Mouse (Mus musculus) stomach, postnatal 0 days (tissue): ENCODE results near the gene Prr14. TPM values are rescaled to one million over a fixed set of nuclear protein-coding genes. Genes with fewer than 3 reads are reported as not detected.

Source experiments
- ATAC-seq: fragments of 200-750 bp; cut with Nextera tagmentation; 2 replicates; pipeline ENCODE4 v1.8.0; 2017; ENCODE audit not compliant: low FRiP score, low TSS enrichment
- DNase-seq: peaks from one replicate; pipeline ENCODE4 v3.0.0-alpha.2; 2016; ENCODE audit warnings: low spot score
- H3K27ac ChIP-seq: fragments of 300-500 bp; sonication (generic); replicated peaks from 2 replicates; pipeline ENCODE4 v1.5.1; 2014; ENCODE audit warnings: mild to moderate bottlenecking, control low read depth
- H3K27me3 ChIP-seq: fragments of 300-500 bp; sonication (generic); 2 replicates; pipeline ENCODE4 v1.6.1; 2014; ENCODE audit warnings: low read length; ENCODE audit not compliant: control insufficient read depth, insufficient read depth
- H3K36me3 ChIP-seq: fragments of 300-500 bp; sonication (generic); 2 replicates; pipeline ENCODE4 v1.6.1; 2014; ENCODE audit warnings: low read length, mixed read lengths; ENCODE audit not compliant: control insufficient read depth, insufficient read depth
- H3K4me1 ChIP-seq: fragments of 300-500 bp; sonication (generic); replicated peaks from 2 replicates; pipeline ENCODE4 v1.6.1; 2014; ENCODE audit warnings: antibody characterized with exemption; ENCODE audit not compliant: control insufficient read depth, insufficient read depth
- H3K4me2 ChIP-seq: fragments of 300-500 bp; sonication (generic); replicated peaks from 2 replicates; pipeline ENCODE4 v1.6.1; 2014; ENCODE audit warnings: low read depth, mild to moderate bottlenecking, control low read depth, moderate library complexity
- H3K4me3 ChIP-seq: fragments of 300-500 bp; sonication (generic); 2 replicates; pipeline ENCODE4 v1.5.1; 2014; ENCODE audit warnings: low read depth, low read length, control low read depth
- H3K9ac ChIP-seq: fragments of 300-500 bp; sonication (generic); 2 replicates; pipeline ENCODE4 v1.6.1; 2014; ENCODE audit warnings: mild to moderate bottlenecking, low read length, control low read depth, mixed read lengths
- H3K9me3 ChIP-seq: fragments of 300-500 bp; sonication (generic); 2 replicates; pipeline ENCODE4 v1.6.1; 2016; ENCODE audit warnings: low read length; ENCODE audit not compliant: control insufficient read depth
- CTCF ChIP-seq: IDR thresholded peaks from 2 replicates; pipeline ENCODE4 v1.5.1; 2016; ENCODE audit warnings: antibody characterized with exemption, low read depth, mild to moderate bottlenecking, moderate library complexity
- EP300 ChIP-seq: optimal IDR thresholded peaks from 2 replicates; pipeline ENCODE3; 2016; ENCODE audit warnings: antibody characterized with exemption
- WGBS: fragments of 180-500 bp; shearing (Covaris S2); extraction: QIAGEN DNeasy Blood & Tissue Kit; methylation state at CpG from one replicate; pipeline ENCODE4 v1.1.7; 2014; 5-methylcytosine and 5-hydroxymethylcytosine counted together
- polyA plus RNA-seq: library from polyadenylated mRNA; unstranded; fragments of >200 nt; fragmentation: Nextera tagmentation; extraction: Ambion mirVana; gene quantifications from 2 replicates; pipeline ENCODE4 v1.2.1, GENCODE M21; 2015

The Prr14 gene
- polyA plus RNA-seq, 1 experiment from 2014 or later, result 30.4 TPM

- WGBS, result 60% methylated on average over 3 of the region's 3 CpGs
- TF ChIP-seq CTCF (no peak), EP300 (no peak)
- Histone ChIP-seq H3K9ac (no peak overlapping the region), H3K27ac (no peak overlapping the region), H3K9me3 (no peaks in the 10 kb centered on the region), H3K4me2 (no peak overlapping the region), H3K36me3 (no peaks in the 10 kb centered on the region), H3K27me3 (no peaks in the 10 kb centered on the region), H3K4me1 (peaks cover under 1% of the 10 kb centered on the region; the same call in 1 of the 2 replicates), H3K4me3 (no peak overlapping the region)
- DNase-seq (no peak), ATAC-seq (no peak)
These were observed 33.1 kb upstream of the Prr14 start for GRCm38 (mm10) chr7:127426354-127426753.

GRCm38 (mm10) chr7:127435206-127435605 is 24.2 kb upstream of the Prr14 start:
- 88% methylated on average over 4 of the region's 4 CpGs for WGBS
- H3K4me3 ChIP-seq, result no peak overlapping the region
- no peak overlapping the region for H3K27ac ChIP-seq
- DNase-seq (no peak), ATAC-seq (no peak)
- H3K36me3 ChIP-seq, result no peaks in the 10 kb centered on the region
- no peak for TF ChIP-seq CTCF
- TF ChIP-seq EP300, result no peak
- H3K4me1 ChIP-seq, result no peaks in the 10 kb centered on the region
- H3K9ac ChIP-seq, result no peak overlapping the region
- no peak overlapping the region for H3K4me2 ChIP-seq
- H3K9me3 ChIP-seq, result peaks cover 5% of the 10 kb centered on the region; the same call in 1 of the 2 replicates
- H3K27me3 ChIP-seq, result no peaks in the 10 kb centered on the region

- H3K9me3 ChIP-seq, result peaks cover 5% of the 10 kb centered on the region; the same call in 1 of the 2 replicates
- H3K9ac ChIP-seq, result no peak overlapping the region
- H3K27me3 ChIP-seq, result no peaks in the 10 kb centered on the region
- no peak overlapping the region for H3K27ac ChIP-seq
- peak; percentile 58 for TF ChIP-seq CTCF
- TF ChIP-seq EP300, result no peak
- no peaks in the 10 kb centered on the region for H3K36me3 ChIP-seq
- 94% methylated on average over 3 of the region's 3 CpGs for WGBS
- H3K4me1 ChIP-seq, result no peaks in the 10 kb centered on the region
- H3K4me2 ChIP-seq, result no peak overlapping the region
- ATAC-seq, result no peak
- H3K4me3 ChIP-seq, result no peak overlapping the region
- DNase-seq, result no peak
These were observed 21.7 kb upstream of the Prr14 start for GRCm38 (mm10) chr7:127437724-127438123.

GRCm38 (mm10) chr7:127443976-127444375 is 15.4 kb upstream of the Prr14 start:
- WGBS, result 89% methylated on average over 20 of the region's 20 CpGs

GRCm38 (mm10) chr7:127448521-127449300 is 10.7 kb upstream of the Prr14 start, which contains the start of gene Zfp689:
Zfp689 (minus strand) TSS chr7:127449158.
- Histone ChIP-seq H3K4me2 (peak within 1 kb of the TSS; percentile 60), H3K4me1 (peaks cover 6% of the 10 kb centered on the region; the same call in 1 of the 2 replicates), H3K4me3 (peak within 1 kb of the TSS; percentile 68), H3K27ac (peak within 1 kb of the TSS; percentile 91), H3K36me3 (peaks cover 6% of the 10 kb centered on the region; the same call in 1 of the 2 replicates), H3K9me3 (no peaks in the 10 kb centered on the region), H3K9ac (peak within 1 kb of the TSS; percentile 75), H3K27me3 (no peaks in the 10 kb centered on the region)
- peak; percentile 94 for TF ChIP-seq EP300
- peak; percentile 29; the same call in 1 of the 2 replicates for TF ChIP-seq CTCF
- ATAC-seq (peak; percentile 93), DNase-seq (peak; percentile 91)
- WGBS, result 0% methylated on average over 54 of the region's 54 CpGs

More at GRCm38 (mm10) chr7:127443976-127444375, 15.4 kb upstream of the Prr14 start:
- H3K36me3 ChIP-seq, result peaks cover 9% of the 10 kb centered on the region; the same call in 1 of the 2 replicates
- H3K9ac ChIP-seq, result no peak overlapping the region
- no peak overlapping the region for H3K4me3 ChIP-seq
- H3K27ac ChIP-seq, result no peak overlapping the region
- H3K9me3 ChIP-seq, result no peaks in the 10 kb centered on the region
- H3K27me3 ChIP-seq, result no peaks in the 10 kb centered on the region
- no peaks in the 10 kb centered on the region for H3K4me1 ChIP-seq
- DNase-seq, result no peak
- ATAC-seq, result no peak
- TF ChIP-seq CTCF (no peak), EP300 (no peak)
- no peak overlapping the region for H3K4me2 ChIP-seq

- ATAC-seq (no peak), DNase-seq (no peak)
- H3K36me3 ChIP-seq, result 0 out of 2 replicates have a peak, but pooled peaks cover 5% of the 10 kb centered on the region
- H3K9ac ChIP-seq, result no peak overlapping the region
- TF ChIP-seq CTCF (no peak), EP300 (no peak)
- peak overlapping the region; percentile 60 for H3K4me2 ChIP-seq
- H3K4me1 ChIP-seq, result peaks cover 6% of the 10 kb centered on the region; the same call in 1 of the 2 replicates
- H3K9me3 ChIP-seq, result no peaks in the 10 kb centered on the region
- H3K27ac ChIP-seq, result no peak overlapping the region
- no peaks in the 10 kb centered on the region for H3K27me3 ChIP-seq
- H3K4me3 ChIP-seq, result peak overlapping the region; percentile 68; the same call in 1 of the 2 replicates
- WGBS, result 81% methylated on average over 7 of the region's 7 CpGs
These were observed 9.4 kb upstream of the Prr14 start for GRCm38 (mm10) chr7:127449966-127450365.
